Mouse (Mus musculus) heart, postnatal 36 days (tissue): Measurements from ENCODE around the gene 0610037L13Rik. TPM values are rescaled to one million over a fixed set of nuclear protein-coding genes. Genes with fewer than 3 reads are reported as not detected.
A peak's percentile ranks its signal among the peaks of the same experiment; 100 is the strongest.

ENCODE experiments used
- DNase-seq, 2 experiments: peaks; one replicate each; pipeline ENCODE4 v3.0.0; 2021 to 2022
- intact Hi-C: fragments of 180-260 bp; cut with DNase I; formaldehyde crosslinking; loops from one replicate; pipeline ENCODE4 v1.15.1; 2025
- total RNA-seq, 2 experiments: library from RNA; stranded (reverse); gene quantifications; 2 replicates each; pipeline ENCODE4 v1.2.3; 2021

0610037L13Rik gene
- total RNA-seq: 10 to 100 TPM; 53.2 to 54.3 TPM

DNA sequence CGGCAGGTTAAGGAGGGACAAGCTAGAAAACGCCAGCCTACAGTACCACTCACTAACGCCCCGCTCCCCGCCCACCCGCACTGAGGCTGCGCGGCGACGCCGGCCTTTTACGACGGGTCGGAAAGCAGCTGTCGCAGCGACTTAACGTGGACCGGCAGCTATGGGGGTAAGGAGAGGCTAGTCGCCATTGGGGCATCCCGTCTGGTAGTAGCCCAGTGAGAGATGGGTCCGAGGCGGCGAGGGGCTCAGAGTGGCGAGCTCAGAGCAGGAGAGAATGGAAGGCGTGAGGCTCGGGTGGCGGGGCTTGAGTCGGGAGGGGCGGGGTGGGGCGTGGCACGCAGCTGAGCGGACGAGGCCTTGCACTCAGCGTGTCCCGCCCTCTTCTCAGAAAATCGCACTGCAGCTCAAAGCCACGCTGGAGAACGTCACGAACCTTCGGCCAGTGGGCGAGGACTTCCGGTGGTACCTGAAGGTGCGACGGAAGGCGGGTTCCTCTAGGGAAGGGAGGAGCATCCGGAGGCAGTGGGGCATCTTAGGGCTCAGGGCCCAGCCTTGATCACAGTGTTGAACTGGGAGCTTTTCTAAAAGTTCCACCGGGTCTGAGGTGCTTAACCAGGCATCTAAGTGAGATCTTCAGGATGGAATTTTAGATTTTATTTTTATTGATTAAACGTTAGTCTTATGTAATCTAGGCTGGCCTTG lies at the start of gene 0610037L13Rik:
TSS of gene 0610037L13Rik (plus strand) at position 83 of the 702 bp plus-strand sequence.
- intact Hi-C loops: loop anchor here (2.0 to 10.0 kb wide), 2 partner anchors 33 to 435 kb away; partner anchors contain the start of genes Coa7 and Cpt2
- DNase-seq: peak; percentile 93 to 94

- no peak for DNase-seq
- intact Hi-C loops: loop anchor here (10.0 kb wide), 1 partner anchor 419 kb away; no protein-coding TSS in a partner anchor
These were observed 45.9 kb upstream of the 0610037L13Rik start for GRCm38 (mm10) chr4:107843687-107844086.

DNA sequence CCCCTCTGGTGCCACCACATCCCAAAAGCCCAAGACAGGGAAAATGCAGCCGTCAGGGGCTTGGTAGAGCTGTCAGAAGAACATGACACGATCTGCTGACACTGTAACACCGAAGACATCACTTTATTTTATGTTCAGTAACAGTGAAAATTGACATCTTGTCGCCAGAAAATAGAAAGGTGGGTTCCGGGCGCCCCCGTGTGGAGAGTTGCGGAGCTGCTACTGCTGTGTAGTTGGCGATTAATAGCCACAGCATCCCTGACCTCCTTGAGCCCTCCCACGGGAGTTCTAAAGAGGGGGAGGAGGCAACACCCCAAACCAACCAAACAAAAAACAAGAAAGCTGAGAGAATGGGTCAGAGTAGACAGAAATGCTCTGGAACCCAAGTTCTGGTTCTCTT lies 44.6 kb upstream of the 0610037L13Rik start:
- peak; percentile 75 to 83 for DNase-seq
- intact Hi-C loops: loop anchor here (1.0 to 10.0 kb wide), 2 partner anchors 107 to 420 kb away; no protein-coding TSS in a partner anchor

DNA sequence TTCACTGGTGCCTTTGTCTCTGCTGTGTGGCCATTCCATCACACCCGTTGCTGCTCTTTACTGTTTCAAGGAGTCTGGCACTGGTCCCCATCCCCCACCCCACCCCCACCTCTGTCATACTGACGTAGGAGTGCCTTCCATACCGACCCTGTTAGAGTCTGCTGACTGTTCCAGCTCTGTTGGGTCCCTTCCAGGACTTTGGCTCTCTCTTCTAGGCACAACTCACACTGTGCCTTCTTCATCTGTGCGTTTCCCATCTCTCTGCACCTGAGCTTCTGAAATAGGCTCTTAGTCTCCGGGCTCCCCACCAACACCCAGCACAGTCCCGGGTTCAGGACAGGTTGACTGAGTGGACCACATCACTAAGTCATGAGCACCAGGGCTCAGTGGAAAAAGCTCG lies 42.8 kb upstream of the 0610037L13Rik start:
- DNase-seq: no peak
- intact Hi-C loops: loop anchor here (10.0 kb wide), 1 partner anchor 422 kb away; no protein-coding TSS in a partner anchor

- DNase-seq: no peak
- intact Hi-C loops: loop anchor here (10.0 kb wide), 1 partner anchor 424 kb away; no protein-coding TSS in a partner anchor
These were observed 41.1 kb upstream of the 0610037L13Rik start for GRCm38 (mm10) chr4:107848546-107848945.

- no peak for DNase-seq
- intact Hi-C loops: loop anchor here (10.0 kb wide), 1 partner anchor 425 kb away; no protein-coding TSS in a partner anchor
These were observed 40.0 kb upstream of the 0610037L13Rik start for GRCm38 (mm10) chr4:107849621-107850020.

DNA sequence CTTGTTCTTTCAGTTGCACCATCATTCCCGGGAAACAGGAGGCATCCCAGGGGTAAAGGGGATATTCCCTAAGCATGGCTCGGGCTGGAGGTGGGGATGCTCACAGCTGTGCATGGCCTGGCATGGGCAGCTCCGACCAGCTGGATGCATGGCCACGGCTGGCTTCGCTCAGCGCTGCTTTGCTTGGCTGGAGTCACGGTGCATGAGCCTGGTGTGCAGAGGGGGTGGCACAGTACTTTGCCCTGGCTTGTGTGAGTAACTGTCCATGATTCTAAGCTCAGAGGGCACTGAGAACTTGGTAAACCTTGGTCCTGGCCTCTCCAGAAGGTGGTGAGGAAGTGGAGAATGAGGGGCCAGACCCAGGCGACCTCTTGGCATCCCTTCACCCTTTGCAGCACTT lies 39.5 kb upstream of the 0610037L13Rik start:
- no peak for DNase-seq
- intact Hi-C loops: no loop called here

- intact Hi-C loops: no loop called here
- no peak for DNase-seq
These were observed 36.3 kb upstream of the 0610037L13Rik start for GRCm38 (mm10) chr4:107853333-107853732.

DNA sequence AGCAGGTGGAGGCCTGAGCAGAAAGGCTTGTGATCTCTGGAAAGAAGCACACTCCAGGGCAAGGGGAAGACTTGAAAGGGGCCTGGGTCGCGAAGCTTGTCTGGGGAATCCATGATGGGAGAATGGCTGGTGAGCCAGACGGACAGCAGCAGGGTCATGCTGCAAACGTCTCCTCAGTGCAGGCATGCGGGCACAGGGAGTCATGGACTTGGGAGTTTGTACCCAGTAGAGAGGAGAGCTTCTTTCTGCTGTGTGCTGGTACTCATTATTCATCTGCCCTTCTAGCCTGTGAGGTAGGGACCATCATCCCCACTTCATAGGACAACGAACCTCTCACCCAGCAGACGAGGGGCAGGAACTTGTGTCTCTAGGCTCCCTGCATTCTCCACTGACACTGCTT lies 35.8 kb upstream of the 0610037L13Rik start:
- intact Hi-C loops: no loop called here

GRCm38 (mm10) chr4:107856958-107857686 lies 32.5 kb upstream of the 0610037L13Rik start:
- intact Hi-C loops: no loop called here
- DNase-seq: no peak

More for the DNA sequence above, 35.8 kb upstream of the 0610037L13Rik start:
- no peak for DNase-seq

GRCm38 (mm10) chr4:107858995-107859394 lies 30.6 kb upstream of the 0610037L13Rik start:
- DNase-seq: no peak
- intact Hi-C loops: no loop called here

DNA sequence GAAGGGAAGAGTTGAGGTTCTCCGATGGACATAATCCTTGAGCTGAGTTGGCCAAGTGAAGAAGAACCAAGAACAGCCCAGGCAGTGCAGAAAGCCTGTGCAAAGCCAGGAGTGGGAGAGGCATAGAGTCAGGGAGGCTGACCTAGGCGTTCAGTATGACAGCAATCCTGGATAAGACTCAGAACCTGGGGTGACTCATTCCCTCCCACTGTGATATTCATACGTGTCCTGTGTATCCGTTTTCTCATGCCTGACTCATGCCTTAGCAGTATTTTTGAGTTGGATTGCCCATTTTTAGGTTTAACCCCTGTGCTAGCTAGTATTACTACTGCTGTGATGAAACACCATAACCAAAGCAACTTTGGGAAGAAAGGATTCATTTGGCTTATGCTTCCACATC lies 24.7 kb upstream of the 0610037L13Rik start:
- no peak for DNase-seq
- intact Hi-C loops: no loop called here

DNA sequence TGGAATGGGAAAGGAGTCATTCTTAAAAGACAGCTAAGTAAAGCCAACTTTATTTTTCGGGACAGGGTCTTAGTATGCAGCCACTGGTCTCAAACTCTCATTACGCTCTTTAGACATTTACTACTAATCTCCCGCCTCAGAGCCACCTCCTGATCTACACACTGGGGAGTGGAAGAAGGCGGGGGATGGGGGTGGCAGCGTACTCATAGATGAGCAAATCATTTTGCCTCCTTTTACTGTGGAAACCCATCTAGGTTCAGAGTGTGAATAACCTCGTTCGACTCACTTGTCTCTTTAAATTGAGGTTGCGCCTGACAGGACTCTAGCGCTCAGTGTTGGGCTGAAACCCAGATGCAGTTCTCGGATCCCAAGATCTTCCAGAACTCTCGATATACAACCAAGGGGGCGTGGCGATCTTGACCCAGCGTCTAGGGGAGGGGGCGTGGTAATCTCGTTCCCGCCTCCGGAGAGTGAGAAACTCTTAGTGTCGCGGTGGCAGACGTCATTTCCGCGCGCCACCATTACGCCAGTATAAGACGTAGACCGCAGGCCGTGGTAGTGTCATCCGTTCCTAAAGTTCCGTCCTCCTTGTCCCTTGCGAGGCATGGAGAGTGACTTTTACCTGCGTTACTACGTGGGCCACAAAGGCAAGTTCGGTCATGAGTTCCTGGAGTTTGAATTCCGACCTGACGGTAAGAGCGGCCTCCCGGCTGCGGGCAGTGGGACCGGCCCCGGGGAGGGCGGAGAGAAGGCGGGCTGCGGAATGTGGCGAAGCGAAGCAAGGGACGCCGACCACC lies 10.2 kb upstream of the 0610037L13Rik start, which contains the start of gene Magoh:
TSS of gene Magoh (plus strand) at position 502 of the 797 bp plus-strand sequence.
- peak; percentile 94 to 97 for DNase-seq
- intact Hi-C loops: no loop called here

DNA sequence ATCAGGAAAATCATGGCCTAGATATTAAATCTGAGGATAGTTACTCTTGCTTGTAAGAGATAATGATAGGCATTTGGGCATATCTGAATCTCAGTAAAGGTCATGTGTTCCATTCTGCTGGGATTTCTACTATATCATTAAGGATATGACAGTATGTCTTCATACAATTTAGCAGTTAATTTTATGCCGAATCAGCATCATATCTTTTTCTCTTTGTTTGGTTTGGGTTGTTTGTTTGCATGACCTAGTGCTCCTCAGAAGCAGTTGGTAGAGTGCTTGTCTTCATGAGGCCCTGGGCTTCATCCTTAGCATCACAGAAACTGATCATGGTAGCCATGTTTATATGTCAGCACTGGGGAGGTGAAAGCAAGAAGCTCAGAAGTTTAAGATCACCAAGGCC lies 8.0 kb upstream of the 0610037L13Rik start:
- intact Hi-C loops: no loop called here
- no peak for DNase-seq

DNA sequence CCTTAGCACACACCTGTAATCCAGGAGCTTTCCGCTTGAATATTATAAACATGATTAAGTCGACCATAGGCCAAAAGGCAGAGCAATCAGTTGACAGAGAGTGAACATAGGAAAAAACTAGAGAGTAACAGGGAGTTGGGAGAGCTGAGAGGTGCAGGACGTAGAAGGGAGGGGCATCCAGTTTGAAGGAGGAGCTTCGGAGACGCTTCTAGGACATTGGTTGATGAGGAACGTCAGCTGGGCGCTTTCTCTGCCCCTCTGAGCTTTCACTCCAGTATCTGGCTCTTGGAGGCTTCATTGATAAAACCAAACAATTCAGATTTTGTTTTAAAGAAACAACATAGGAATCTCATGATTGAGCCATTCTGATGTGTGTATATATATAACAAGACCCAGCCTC lies 3.2 kb upstream of the 0610037L13Rik start:
- DNase-seq: no peak
- intact Hi-C loops: no loop called here

GRCm38 (mm10) chr4:107889385-107889730 lies 255 bp upstream of the 0610037L13Rik start:
- DNase-seq: no peak
- intact Hi-C loops: no loop called here

GRCm38 (mm10) chr4:107892663-107893062 lies 3.0 kb downstream of the 0610037L13Rik start:
- intact Hi-C loops: loop anchor here (10.0 kb wide), 1 partner anchor 432 kb away; the partner anchor contains the start of gene Coa7
- no peak for DNase-seq

GRCm38 (mm10) chr4:107899211-107899927 lies 9.8 kb downstream of the 0610037L13Rik start:
- intact Hi-C loops: loop anchor here (10.0 kb wide), 1 partner anchor 425 kb away; the partner anchor contains the start of gene Coa7
- DNase-seq: no peak

GRCm38 (mm10) chr4:107900206-107900605 lies 10.6 kb downstream of the 0610037L13Rik start:
- intact Hi-C loops: no loop called here
- DNase-seq: no peak

GRCm38 (mm10) chr4:107904252-107904651 lies 14.6 kb downstream of the 0610037L13Rik start:
- no peak for DNase-seq
- intact Hi-C loops: no loop called here
